Mouse (Mus musculus) left cerebral cortex, postnatal 25 days (tissue): ENCODE data around the gene Elmsan1. TPM values are rescaled to one million over a fixed set of nuclear protein-coding genes. Genes with fewer than 3 reads are reported as not detected.

ENCODE experiments used
- DNase-seq, 2 experiments: peaks; one replicate each; pipeline ENCODE4 v3.0.0; 2022; ENCODE audit warnings: low spot score in 2 of 2, mixed read lengths in 1 of 2
- intact Hi-C: fragments of 180-260 bp; cut with DNase I; formaldehyde crosslinking; loops from one replicate; pipeline ENCODE4 v1.15.1; 2025
- total RNA-seq, 2 experiments: library from RNA; stranded (reverse); gene quantifications; 2 replicates each; pipeline ENCODE4 v1.2.3; 2021

Elmsan1 gene
- total RNA-seq, 2 experiments from 2014 or later, result 15.0 to 15.7 TPM

DNA sequence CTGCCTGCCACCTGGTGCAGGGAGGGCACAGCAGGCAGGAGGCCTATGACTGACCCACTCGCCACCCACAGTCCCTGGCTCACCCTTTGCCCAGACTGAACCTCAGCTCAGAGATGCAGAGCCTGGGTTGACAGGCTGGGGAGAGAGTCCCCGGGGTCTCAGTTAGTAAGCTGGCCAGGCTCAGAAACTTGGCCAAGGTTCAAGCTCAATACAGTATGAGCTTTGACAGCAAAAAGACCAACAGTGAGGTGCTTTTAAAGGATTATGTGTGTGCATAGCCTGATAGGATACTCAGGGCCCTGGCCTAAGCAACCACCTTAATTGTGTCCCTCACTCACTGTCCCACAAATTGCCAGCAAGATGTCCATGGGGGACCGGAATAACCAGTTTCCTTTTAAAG is 38.6 kb downstream of the Elmsan1 start:
- DNase-seq, result no peak
- intact Hi-C loops, result no loop called here

DNA sequence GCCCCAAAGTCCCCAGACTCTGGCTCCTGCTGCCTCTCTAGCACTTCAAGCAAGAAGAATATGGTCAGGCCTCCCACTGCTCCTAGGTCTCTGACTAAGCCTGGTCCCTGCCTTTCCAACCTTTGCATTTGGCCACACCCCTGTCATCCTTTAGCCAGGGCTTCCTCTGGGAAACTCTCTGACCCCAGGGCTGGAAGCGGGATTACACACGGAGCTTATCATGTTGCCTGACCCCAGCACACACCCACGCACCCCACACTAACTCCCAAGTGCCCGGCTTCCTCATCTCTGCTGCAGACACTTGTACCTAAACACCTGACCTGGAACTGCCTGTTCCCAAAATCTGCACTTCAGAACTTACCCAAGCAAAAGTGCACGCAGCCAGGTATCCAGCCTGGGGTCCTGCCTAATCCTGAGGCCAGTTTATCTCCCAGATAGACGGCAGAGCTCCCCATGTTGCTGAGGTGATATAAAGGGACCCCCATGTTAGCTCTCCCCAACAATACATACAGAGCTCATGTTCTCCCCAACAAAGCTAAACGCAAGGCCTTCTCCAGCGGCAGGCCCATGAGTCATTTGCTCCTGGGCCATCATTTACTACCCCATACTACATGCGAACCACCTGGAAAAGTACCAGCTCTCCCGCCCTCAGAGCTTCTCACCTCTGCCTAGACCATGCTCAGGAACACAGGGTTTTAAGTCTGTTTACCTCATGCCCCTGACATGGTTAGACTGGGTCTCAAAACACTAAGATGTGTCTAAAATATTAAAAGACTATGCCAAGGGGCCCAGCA is 39.8 kb downstream of the Elmsan1 start:
- intact Hi-C loops, result loop anchor here (5.0 kb wide), 1 partner anchor 38 kb away; the partner anchor contains the start of gene Elmsan1
- DNase-seq, result no peak

DNA sequence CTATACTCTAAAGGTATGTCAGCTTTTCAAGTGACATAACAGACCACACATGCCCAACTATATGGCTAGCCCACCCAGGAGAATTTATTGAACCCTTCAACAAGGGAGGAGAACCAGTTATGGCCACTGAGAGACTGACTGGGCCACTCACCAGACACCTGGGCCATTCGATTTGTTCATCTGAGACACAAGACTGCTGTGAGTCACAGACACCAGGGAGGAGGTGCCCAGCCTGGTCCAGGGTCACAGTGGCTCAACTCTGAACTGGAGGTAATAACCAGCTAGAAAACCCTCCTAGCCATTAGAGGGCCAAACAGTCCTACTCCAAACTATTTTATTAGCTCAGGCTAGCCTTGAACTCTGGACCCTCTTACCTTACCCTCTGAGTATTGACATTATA is 40.6 kb downstream of the Elmsan1 start:
- no peak for DNase-seq
- intact Hi-C loops, result loop anchor here (5.0 kb wide), 1 partner anchor 39 kb away; the partner anchor contains the start of gene Elmsan1

DNA sequence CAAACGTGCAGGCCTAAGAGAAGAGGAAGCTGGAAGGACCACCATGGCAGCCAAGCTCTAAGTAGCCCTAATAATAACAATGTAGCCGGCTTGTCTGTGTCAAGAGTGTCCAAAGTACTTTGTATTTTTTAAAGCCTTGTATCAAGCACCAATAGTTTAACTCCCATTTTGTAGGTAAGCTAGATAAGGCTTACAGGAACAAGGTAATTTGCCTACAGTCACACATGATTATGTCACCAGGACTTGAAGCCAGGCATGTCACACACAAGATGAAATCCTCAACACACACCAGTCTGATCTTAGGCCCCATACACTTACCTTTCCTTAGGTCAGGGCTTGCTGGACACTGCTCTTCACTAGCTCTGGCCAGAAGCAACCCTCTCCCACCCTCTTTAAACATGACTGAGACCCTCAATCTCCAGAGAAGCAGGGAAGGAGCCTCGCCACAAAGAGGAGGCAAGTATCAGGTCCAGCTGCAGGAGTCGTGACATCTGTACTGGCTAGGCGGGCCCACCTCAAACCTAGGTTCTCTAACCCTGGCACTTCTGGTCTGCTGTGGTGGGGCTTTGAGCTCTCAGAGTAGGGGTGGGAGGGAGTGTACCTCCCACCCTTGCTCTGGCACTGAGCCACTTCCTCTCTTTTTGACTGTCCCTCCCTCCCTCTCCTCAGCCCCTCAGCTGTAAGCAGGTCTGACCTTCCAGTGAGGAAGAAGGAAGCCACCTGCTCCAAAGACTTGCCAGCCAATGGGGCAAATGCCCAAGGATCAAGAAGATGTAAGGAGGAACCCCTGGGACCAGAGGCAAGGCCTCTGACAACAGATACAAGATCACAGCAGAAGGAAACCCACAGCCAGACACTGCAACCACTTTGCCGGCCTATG is 41.6 kb downstream of the Elmsan1 start:
- DNase-seq, result no peak
- intact Hi-C loops, result loop anchor here (2.0 to 5.0 kb wide), 2 partner anchors 16 to 40 kb away; partner anchors contain the start of gene Elmsan1

- peak; percentile 41 to 50 for DNase-seq
- intact Hi-C loops, result loop anchor here (2.0 to 5.0 kb wide), 2 partner anchors 17 to 41 kb away; partner anchors contain the start of gene Elmsan1
These were observed 42.4 kb downstream of the Elmsan1 start for GRCm38 (mm10) chr12:84176126-84176769.

DNA sequence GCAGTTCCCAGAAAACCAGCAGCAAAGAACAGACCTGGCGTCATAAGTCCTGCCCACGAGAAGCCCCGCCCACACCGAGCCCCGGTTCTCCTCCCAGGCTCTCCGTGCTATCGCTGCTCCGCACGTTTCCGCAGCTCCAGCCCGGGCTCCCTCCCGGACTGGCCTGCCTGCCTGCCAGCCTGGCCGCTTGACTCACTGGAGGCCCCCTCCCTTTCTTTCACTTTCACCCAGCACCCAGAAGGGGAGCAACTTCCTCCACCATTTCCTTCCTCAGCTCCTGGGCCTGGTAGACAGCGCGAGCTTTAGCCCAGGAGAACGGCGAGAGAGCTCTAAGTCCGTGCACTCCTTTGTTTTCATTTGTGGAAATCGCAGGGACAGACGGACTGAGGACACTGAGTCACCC is 43.0 kb downstream of the Elmsan1 start:
- peak; percentile 83 to 92 for DNase-seq
- intact Hi-C loops, result loop anchor here (2.0 to 5.0 kb wide), 2 partner anchors 17 to 42 kb away; partner anchors contain the start of gene Elmsan1

- intact Hi-C loops, result loop anchor here (5.0 kb wide), 1 partner anchor 42 kb away; the partner anchor contains the start of gene Elmsan1
- DNase-seq, result no peak
These were observed 43.8 kb downstream of the Elmsan1 start for GRCm38 (mm10) chr12:84174871-84175270.

GRCm38 (mm10) chr12:84174190-84174811 is 44.4 kb downstream of the Elmsan1 start:
- DNase-seq, result no peak

DNA sequence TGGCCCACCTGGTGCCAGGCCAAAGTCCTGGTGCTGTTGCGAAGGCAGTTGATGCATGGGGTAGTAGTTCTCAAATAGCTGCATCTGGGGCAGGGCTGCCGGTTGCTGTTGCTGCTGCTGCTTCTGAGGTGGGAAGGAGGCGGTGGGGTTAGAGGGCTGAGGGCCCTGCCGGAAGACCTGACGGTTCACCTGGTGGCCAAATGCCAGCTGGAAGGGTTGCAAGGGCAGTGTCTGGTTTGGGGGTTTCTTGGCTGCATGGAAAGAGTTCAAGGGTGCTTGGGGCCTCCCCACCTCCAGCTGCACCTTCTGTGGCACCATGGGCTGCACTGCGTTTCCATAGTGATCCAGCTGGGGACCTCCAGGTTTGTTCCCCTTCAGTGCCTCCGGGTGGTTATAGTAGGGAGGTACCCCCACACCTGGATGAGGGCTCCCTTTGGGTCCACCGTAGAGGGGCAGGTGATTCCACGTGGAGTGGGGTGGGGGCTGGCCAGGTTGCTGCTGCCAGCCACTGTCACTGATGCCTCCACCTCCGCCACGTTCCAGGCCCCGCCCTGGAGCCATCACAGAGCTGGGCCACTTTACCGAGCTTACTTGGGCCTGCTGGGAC is 45.3 kb downstream of the Elmsan1 start:
- DNase-seq, result no peak
- intact Hi-C loops, result no loop called here

More at GRCm38 (mm10) chr12:84174190-84174811, 44.4 kb downstream of the Elmsan1 start:
- intact Hi-C loops, result no loop called here

- peak in 1 of 2 experiments; percentile 51 for DNase-seq
- intact Hi-C loops, result no loop called here
These were observed 45.8 kb downstream of the Elmsan1 start for GRCm38 (mm10) chr12:84172862-84173261.

DNA sequence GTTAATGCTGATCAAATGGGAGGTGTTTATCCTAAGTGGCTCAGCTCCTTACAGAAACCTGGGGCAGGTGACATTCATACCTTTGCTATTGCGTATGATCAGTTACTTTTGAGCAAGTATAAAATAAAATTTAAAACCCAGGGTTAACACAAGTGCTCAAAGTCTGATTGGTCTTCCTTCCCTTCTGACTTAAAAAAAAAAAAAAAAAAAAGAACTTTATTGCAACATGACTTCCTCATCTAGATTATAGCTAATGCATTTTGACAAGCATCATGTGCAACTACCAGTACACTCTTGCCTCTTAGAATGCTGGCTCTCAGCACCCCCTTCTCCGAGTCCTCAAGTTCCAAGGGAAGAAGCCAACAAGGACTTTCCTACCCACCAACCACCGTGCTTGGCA is 46.5 kb downstream of the Elmsan1 start:
- intact Hi-C loops, result no loop called here
- DNase-seq, result no peak

DNA sequence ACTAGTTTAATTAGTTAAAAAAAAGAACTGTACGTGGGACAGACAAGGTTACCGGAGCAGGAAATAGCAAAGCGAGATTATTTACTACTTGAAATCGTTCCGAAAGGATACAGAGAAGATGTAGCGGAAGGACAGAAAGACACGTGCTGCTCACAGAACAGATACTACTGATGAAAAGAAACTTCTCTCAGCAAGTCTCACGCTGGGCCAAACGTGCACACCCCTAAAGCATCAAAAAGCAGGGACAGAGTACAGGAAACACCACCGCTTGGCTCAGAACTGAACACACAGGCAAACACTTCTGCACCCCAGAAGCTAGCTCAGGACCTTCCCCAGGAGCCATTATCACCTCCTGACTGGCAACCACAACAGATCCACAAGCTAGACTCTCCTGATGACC is 48.1 kb downstream of the Elmsan1 start:
- intact Hi-C loops, result no loop called here
- DNase-seq, result no peak

DNA sequence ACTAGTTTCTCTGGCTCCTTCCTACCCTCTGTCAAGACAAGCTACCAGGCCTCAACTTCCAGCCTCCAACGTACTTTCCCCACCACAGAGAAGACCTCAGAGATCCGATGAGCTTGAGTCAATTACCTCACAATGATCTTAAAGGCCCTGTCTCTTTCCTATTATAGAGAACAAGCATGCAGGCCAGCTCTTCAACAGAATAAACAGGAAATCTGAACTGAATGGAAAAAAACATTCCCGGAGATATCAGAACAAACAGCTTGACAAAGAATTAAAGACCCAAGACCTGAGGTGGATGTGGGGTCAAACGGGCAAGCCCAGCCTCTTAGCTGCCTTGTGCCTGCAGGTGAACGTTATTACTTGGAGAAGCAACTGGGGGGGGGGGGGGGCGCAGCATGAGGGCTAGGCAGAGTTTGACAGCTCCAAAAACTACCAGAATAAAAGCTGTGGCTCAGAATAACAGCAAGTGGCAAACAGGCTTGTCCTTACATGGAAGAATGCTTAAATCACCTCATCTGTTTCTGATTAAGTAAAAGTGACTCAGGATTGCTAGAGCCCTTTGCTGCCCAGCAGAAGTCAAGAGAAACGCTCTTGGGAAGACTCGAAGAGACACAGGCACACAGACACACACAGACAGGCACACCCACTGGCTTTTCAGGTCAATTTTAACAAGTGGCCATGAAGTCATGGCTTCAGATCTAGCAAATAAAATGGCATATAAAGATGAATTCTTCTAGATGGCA is 52.9 kb downstream of the Elmsan1 start:
- DNase-seq, result no peak
- intact Hi-C loops, result no loop called here

GRCm38 (mm10) chr12:84163586-84164110 is 55.0 kb downstream of the Elmsan1 start:
- no peak for DNase-seq
- intact Hi-C loops, result no loop called here

- intact Hi-C loops, result no loop called here
- no peak for DNase-seq
These were observed 55.5 kb downstream of the Elmsan1 start for GRCm38 (mm10) chr12:84163133-84163532.

DNA sequence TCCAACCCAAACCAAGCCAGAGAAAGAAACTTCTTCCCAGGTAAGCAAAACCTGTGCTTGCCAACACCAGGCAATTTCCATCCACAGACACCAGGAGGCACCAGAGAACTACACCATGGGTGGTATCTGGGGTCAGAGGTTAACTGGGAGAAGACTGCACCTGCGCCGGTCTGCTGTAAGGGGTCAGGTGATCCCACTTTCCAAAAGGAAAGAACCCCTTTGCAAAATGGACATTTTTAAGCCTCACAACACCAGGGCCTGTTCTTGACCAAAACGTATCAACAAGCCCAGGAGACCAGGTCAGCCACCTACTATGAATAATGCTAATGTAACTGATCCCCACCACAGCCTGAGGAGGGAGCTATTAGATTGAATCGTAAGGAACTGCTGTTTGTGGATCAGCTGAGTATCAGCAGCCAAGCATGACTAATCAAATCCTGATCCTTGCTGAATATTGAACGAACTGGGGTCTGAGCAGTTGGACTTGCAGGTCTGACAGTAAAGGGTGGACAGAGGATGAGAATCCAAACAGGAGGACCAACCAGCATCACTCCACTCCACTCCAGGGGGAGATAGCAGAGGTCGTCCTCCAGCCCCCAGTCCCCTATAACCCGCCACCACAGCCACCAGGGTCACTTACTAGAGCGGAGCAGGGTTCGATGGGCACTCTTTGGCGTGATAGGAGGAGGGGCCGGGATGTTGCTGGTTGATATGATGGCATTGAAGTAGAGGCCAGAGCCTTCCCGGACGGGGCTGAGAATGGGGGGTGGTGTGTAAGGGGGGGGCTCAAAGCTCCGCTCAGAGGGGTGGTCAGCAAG is 56.9 kb downstream of the Elmsan1 start:
- intact Hi-C loops, result loop anchor here (2.0 kb wide), 1 partner anchor 87 kb away; no protein-coding TSS in a partner anchor
- no peak for DNase-seq

- intact Hi-C loops, result loop anchor here (2.0 kb wide), 1 partner anchor 88 kb away; no protein-coding TSS in a partner anchor
- no peak for DNase-seq
These were observed 57.6 kb downstream of the Elmsan1 start for GRCm38 (mm10) chr12:84161116-84161515.
